Mouse (Mus musculus): Measurements from ENCODE around the gene Spns3.

The Spns3 gene

DNA sequence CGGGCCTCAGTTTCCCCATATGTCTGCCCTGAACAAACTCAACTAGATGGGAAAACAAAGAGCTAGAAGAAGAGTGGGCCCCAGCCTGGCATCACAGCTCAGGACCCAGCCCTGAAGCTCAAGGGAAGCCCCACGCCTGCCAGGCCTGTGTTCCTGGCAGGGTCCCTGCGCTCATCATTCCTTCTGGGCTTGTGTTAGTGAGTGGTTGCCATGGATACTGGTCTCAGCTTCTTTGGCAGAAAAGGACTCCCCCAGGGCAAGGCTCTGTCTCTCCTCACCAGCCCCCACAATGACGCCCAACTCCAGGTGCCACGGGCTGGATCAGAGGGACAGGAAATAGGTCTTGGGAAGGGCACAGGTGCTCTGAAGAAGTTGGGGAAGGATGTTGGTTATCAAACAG lies 65.1 kb downstream of the Spns3 start:
- no peak for DNase-seq (ENCODE audit: low read depth, low spot score)

DNA sequence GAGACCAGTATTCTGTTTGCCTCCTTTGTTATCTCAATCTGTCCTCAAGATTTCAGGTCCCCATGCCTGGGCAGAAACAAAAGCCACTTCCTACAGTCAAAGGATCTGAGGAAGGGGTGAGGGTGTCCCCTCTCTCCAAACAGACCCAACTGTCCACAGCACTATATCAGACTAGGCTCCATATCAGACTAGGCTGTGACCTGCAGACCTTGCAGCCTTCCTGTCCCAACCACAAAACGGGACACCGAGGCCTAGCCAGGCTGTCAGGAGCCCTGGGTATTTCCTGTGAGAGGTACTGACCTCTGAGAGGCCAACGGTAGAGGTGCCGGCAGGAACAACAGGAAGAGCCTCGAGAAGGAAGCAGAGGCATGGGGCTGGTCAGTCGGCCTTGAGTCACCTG lies 65.8 kb downstream of the Spns3 start:
- no peak for DNase-seq (ENCODE audit: low read depth, low spot score)

GRCm38 (mm10) chr11:72481952-72482351 lies 68.4 kb downstream of the Spns3 start:
- no peak for DNase-seq (ENCODE audit: low read depth, low spot score)

- DNase-seq (ENCODE audit: low read depth, low spot score) = no peak
Observed at GRCm38 (mm10) chr11:72481313-72481712, 69.0 kb downstream of the Spns3 start.

DNA sequence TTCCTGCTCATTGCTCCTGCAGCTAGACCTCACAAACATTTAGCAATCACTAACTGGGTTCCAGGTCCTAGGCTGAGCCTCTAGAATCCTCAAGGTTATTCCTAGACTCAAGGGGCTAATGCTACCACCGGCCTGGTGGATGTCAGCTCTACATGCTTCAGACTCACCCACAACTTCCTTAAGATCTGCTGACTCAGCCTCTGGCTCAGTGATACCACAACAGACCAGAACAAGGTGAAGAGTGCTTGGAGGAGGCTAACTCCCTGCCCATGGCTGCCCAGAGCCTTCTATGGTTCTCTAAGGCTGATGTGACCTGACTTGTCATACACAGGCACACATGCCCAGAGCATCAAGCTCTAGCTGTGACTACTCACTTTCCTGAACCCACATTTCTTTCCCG lies 70.8 kb downstream of the Spns3 start:
- DNase-seq (ENCODE audit: low read depth, low spot score) = no peak

DNA sequence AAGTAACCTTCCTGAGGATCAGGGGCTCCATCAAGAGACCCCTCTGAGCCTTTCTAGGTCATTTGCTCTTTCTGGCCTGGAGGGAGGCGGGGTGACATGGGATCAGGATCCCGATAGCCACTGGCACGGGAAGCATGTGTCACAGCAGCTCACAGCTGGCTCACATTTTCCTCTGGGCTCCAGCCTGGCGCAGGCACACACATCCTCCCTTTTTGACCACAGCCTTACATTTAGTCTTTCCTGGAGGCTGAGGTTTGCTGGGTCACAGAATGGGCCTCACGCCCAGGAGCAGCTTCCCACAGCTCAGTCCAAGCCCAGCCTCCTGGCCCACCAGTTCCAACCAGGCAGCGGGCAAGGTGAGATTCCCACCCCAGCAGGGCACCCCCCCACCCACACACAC lies 72.1 kb downstream of the Spns3 start:
- no peak for DNase-seq (ENCODE audit: low read depth, low spot score)

DNA sequence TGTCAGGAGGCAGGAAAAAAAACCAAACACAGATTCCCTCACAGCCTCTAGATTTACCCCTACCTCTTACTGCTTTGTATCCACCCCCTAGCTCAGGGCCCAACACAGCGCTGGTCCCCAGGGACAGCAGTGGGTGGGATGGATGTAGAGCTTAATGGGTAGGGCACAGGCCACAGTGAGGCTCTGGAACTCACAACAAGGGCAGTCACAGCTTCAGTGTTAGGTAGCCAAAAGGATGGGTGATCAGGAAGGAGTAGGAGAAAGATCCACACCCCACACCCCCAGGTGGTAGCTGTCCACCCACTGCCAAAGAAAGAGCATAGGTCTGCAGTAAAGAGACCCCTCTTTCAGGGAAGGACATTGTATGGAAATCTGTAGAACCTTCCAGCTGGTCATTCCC lies 72.7 kb downstream of the Spns3 start:
- no peak for DNase-seq (ENCODE audit: low read depth, low spot score)

DNA sequence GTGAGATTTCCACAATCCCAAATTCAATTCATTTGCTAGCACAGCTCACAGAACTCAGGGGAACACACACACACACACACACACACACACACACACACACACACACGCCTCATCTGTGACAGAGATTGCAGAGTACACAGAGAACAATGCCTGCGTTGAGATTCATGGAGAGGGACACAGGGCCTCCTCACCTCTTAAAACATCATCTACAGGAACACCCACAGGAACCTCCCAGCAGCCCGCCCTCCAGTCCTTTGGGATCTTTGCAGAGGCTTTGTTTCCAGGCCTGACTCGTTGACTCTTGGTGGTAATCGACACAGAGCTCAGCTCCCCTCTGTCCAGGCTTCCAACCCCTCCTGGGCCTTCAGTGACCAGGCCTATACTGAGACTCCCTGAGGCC lies 73.1 kb downstream of the Spns3 start:
- DNase-seq (ENCODE audit: low read depth, low spot score) = no peak

GRCm38 (mm10) chr11:72476074-72476625 lies 74.2 kb downstream of the Spns3 start:
- DNase-seq (ENCODE audit: low read depth, low spot score) = no peak

GRCm38 (mm10) chr11:72475408-72475807 lies 74.9 kb downstream of the Spns3 start:
- no peak for DNase-seq (ENCODE audit: low read depth, low spot score)

GRCm38 (mm10) chr11:72474926-72475325 lies 75.4 kb downstream of the Spns3 start:
- no peak for DNase-seq (ENCODE audit: low read depth, low spot score)

DNA sequence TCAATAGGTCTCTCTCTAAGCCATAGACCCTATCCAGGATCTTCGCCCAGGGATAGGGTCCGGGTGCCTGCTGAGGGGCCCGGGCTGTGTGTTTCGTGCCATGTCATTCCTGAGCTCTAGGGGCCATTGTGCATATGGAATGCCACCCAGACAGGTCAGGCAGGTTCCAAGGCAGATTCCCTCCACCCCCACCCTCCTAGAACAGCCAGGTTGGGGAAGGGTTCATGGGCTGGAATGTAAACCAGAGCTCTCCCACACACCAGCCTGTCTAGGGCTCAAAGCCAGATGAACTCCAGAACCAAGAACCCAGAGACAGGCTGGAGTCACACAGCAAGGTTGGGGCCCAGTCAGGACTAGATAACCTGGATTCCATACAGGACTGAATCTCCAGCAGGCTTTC lies 76.8 kb downstream of the Spns3 start:
- no peak for DNase-seq (ENCODE audit: low read depth, low spot score)

- no peak for DNase-seq (ENCODE audit: low read depth, low spot score)
Observed at GRCm38 (mm10) chr11:72471381-72471780, 78.9 kb downstream of the Spns3 start.

- DNase-seq (ENCODE audit: low read depth, low spot score) = no peak
Observed at GRCm38 (mm10) chr11:72470004-72470403, 80.3 kb downstream of the Spns3 start.

DNA sequence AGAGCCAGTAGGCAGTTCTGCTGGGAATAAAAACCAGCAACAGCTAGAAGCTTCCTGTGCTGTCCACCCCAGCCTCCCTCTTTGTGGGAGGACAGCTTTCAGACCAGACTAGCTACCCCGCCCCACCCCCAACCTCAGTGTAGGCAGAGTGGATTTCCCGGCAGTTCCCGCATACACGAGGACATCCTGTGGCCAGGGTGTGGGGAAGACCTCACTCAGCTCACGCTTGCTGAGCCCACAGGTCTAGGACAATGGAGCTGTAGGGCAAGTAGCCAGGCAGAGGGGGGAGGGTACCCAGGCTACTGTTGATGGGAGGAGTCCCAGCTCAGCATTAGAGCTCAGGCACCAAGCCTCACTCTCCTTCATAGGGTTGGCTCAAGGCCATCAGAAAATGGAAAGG lies 81.1 kb downstream of the Spns3 start:
- DNase-seq (ENCODE audit: low read depth, low spot score) = peak; percentile 47

- no peak for DNase-seq (ENCODE audit: low read depth, low spot score)
Observed at GRCm38 (mm10) chr11:72468525-72468924, 81.8 kb downstream of the Spns3 start.

DNA sequence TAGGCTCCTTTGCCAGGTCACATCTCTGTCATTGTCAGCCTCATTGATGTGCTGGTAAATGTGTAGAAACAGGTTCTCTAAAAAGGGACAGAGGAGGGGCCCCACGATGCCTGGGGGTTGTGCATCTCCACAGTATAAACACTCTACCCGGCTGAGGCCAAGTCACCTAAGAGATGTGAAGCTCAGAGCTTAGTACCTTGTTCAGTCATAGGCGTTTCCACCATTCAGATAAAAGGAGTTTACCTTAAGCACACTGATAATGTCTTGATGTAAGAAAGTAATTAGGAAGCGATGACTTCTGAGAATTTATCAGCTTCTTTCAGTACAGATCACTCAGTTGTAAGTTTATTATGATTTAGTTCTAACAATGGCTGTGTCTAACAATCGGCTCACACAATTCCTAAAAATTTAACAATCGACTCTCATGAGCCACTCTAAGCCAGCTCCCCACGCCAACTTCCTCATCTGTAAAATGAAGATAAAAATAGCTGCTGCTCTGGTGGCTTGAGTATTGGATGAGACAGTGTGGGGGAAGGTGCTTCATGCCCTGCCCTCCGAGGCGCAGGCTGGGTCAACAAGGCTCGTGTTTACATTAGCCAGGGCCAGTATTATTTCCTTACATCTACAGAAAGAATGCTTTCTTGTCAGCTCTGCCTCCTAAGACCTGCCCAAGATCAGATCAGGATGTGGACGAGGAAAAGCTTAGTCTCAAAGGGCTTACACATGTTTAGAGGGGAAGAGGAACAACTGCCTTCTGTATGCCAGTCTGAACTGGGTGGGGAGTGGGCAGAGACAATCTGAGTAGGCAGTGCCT lies 83.4 kb downstream of the Spns3 start:
- no peak for DNase-seq (ENCODE audit: low read depth, low spot score)

- DNase-seq (ENCODE audit: low read depth, low spot score) = no peak
Observed at GRCm38 (mm10) chr11:72465978-72466693, 84.2 kb downstream of the Spns3 start.

DNA sequence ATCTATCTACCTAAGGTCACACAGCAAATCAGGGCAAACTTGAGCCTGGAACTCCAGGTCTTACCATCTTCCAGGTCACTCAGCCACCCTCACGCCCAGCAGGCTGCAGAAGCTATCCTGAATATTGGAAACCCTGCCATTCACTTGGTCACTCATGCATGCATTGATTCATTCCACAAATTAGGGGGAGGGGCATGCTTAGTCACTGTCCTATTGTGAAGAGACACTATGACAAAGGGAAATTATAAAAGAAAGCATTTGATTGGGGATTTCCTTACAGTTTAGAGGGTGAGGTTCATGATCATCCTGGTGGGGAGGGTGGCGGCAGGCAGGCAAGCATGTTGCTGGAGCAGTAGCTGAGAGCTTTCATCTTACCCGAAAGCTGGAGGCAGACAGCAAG lies 85.5 kb downstream of the Spns3 start:
- no peak for DNase-seq (ENCODE audit: low read depth, low spot score)

DNA sequence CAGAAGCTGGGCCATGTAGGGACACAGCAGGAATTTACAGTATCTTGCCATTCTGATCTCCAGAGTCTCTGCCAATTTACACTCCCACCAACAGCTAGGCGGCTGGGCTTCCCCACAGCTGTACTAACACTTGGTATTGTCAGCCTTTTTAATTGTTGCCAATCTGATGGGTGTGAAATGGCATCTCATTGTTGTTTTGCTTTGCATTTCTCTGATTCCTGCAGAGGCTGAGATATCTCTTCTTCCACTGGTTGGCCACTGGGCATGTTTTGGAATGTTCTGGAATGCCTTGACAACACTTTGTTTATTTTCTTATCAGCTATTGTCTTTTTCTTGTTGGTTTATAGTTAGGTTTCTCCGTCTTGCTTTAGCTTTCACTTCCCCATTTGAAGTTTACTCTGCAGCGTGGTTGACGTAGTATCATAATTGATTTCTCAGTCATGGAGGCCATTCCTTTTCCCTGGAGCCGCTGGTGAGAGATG lies 88.8 kb downstream of the Spns3 start:
- no peak for DNase-seq (ENCODE audit: low read depth, low spot score)

DNA sequence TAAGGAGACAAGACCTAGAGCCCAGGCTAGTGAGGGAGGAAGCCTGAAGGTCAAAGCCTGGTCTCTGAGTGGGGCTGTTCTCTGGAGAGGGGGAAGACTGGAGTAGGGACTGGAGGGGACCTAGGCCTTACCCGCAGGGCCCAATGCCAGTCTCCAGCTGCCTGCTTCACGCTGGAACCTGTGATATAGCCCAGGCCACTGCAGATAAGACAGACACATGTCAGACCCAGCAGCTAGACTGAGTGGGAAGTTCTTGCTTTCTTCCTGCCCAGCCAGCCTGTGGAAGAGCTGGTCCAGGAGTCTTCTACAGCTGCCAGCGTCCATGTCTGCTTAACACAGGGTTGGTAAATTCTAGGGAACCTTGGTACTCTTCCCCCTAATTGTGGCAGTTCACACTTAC lies 91.8 kb downstream of the Spns3 start:
- no peak for DNase-seq (ENCODE audit: low read depth, low spot score)

GRCm38 (mm10) chr11:72457995-72458496 lies 92.3 kb downstream of the Spns3 start:
- no peak for DNase-seq (ENCODE audit: low read depth, low spot score)

DNA sequence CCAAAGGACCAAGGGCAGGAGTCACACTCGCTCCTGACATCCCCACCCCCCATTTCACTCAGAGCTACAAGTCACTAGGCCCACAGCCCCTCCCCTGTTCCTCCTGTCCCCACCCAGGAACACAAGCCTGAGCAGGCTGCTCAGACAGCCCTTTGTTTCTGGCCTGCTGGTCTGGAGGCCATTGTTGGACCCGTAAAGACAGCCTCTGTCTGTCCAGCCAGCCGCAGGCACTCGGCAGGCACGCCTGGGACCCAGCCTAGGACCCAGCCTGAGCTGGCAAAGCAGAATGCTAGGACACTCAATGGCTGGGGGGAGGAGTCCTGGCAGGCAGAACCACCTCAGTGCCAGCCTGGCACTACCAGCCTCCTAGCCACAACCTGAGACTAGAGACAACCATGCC lies 94.6 kb downstream of the Spns3 start:
- peak; percentile 49 for DNase-seq (ENCODE audit: low read depth, low spot score)
